Mouse (Mus musculus) megakaryocyte, adult 5-6 weeks (primary cell): Measurements from ENCODE around the gene Xrcc4. TPM values are rescaled to one million over a fixed set of nuclear protein-coding genes. Genes with fewer than 3 reads are reported as not detected.
"Not testable (repeated sequence)": the region's sequence is repeated elsewhere in the genome, so short reads cannot be mapped to it uniquely, and the experiment has no call there.

Source experiments
- ATAC-seq: 2 replicates; pipeline ENCODE4 v1.8.0; 2016; ENCODE audit warnings: mild to moderate bottlenecking, inconsistent platforms; ENCODE audit not compliant: poor library complexity, severe bottlenecking
- total RNA-seq, 2 experiments: library from RNA; stranded (forward) in 1 of 2; stranded (reverse) in 1 of 2; fragments of 153-499, 151-499 nt in 1 of 2; fragments of 221-1000, 200-1000 nt in 1 of 2; gene quantifications; 2 replicates each; pipeline versions ENCODE4 v1.2.3 to v1.2.4; 2015 to 2017

Gene Xrcc4
- 20.1 and 28.7 TPM in 2 replicates for total RNA-seq (2015)
- total RNA-seq (2017): 23.7 and 33.2 TPM in 2 replicates

- ATAC-seq: peak; percentile 96
Observed at GRCm38 (mm10) chr13:90088962-90089824, at the start of gene Xrcc4, which contains the start of gene Tmem167. Gene Xrcc4, minus strand, starts transcription at chr13:90089608. Gene Tmem167, plus strand, starts transcription at chr13:90089123.

GRCm38 (mm10) chr13:90136156-90136910, 46.9 kb upstream of the Xrcc4 start:
- peak; percentile 89 for ATAC-seq

GRCm38 (mm10) chr13:90111681-90112080, 22.3 kb upstream of the Xrcc4 start:
- ATAC-seq: no peak

GRCm38 (mm10) chr13:90108746-90109145, 19.3 kb upstream of the Xrcc4 start:
- ATAC-seq: not testable (repeated sequence)

- no peak for ATAC-seq
Observed at GRCm38 (mm10) chr13:90106139-90106538, 16.7 kb upstream of the Xrcc4 start.

GRCm38 (mm10) chr13:90101514-90101913, 12.1 kb upstream of the Xrcc4 start:
- no peak for ATAC-seq

GRCm38 (mm10) chr13:90089825-90090183, 396 bp upstream of the Xrcc4 start:
- peak; percentile 4 for ATAC-seq

GRCm38 (mm10) chr13:90061877-90062276, 27.5 kb downstream of the Xrcc4 start:
- ATAC-seq: peak; percentile 71

- no peak for ATAC-seq
Observed at GRCm38 (mm10) chr13:90052408-90052807, 37.0 kb downstream of the Xrcc4 start.

- ATAC-seq: peak; percentile 92
Observed at GRCm38 (mm10) chr13:90051735-90052134, 37.7 kb downstream of the Xrcc4 start.

GRCm38 (mm10) chr13:90039613-90040012, 49.8 kb downstream of the Xrcc4 start:
- no peak for ATAC-seq

GRCm38 (mm10) chr13:90032977-90033376, 56.4 kb downstream of the Xrcc4 start:
- no peak for ATAC-seq

- no peak for ATAC-seq
Observed at GRCm38 (mm10) chr13:90032523-90032922, 56.9 kb downstream of the Xrcc4 start.

GRCm38 (mm10) chr13:90030911-90031310, 58.5 kb downstream of the Xrcc4 start:
- ATAC-seq: no peak

- 0 out of 2 replicates have a peak, but pooled peaks have one; percentile 19 for ATAC-seq
Observed at GRCm38 (mm10) chr13:90012620-90013019, 76.8 kb downstream of the Xrcc4 start.

GRCm38 (mm10) chr13:90012198-90012597, 77.2 kb downstream of the Xrcc4 start:
- ATAC-seq: no peak

- ATAC-seq: no peak
Observed at GRCm38 (mm10) chr13:90011129-90011528, 78.3 kb downstream of the Xrcc4 start.

- ATAC-seq: peak; percentile 27; the same call in 1 of the 2 replicates
Observed at GRCm38 (mm10) chr13:90009786-90010185, 79.6 kb downstream of the Xrcc4 start.

- no peak for ATAC-seq
Observed at GRCm38 (mm10) chr13:90005561-90005960, 83.8 kb downstream of the Xrcc4 start.

GRCm38 (mm10) chr13:89997531-89997930, 91.9 kb downstream of the Xrcc4 start:
- ATAC-seq: no peak

- no peak for ATAC-seq
Observed at GRCm38 (mm10) chr13:89986087-89986486, 103.3 kb downstream of the Xrcc4 start.

- no peak for ATAC-seq
Observed at GRCm38 (mm10) chr13:89970940-89971339, 118.5 kb downstream of the Xrcc4 start.
